Mouse (Mus musculus) neutrophil, adult 59 days (primary cell): Measurements from ENCODE around the gene Spink2. TPM values are rescaled to one million over a fixed set of nuclear protein-coding genes. Genes with fewer than 3 reads are reported as not detected.

Experiments
- total RNA-seq, 2 experiments: library from RNA; stranded (reverse); gene quantifications; 1 replicate in 1 of 2; 2 replicates in 1 of 2; pipeline ENCODE4 v1.2.4; 2023

The Spink2 gene
- total RNA-seq, result 10 to 100 TPM in 1 of 2 experiments, 1 to 10 TPM in 1; 6.7 to 12.5 TPM

GRCm38 (mm10) chr5:77211236-77211635 is at the start of gene Spink2:
Spink2 (minus strand) TSS chr5:77211471.

Other genes with a start within 250 kb of the Spink2 start
- gene Srp72, start 236.8 kb downstream of the Spink2 start, total RNA-seq, result 100 to 1,000 TPM in 1 of 2 experiments, 10 to 100 TPM in 1; 69.1 to 102 TPM
- not detected for gene Arl9, start 207.4 kb downstream of the Spink2 start, total RNA-seq
- gene Thegl, start 195.4 kb downstream of the Spink2 start, total RNA-seq, result under 1 TPM in 1 of 2 experiments, not detected in 1; 0.37 TPM
- 10 to 100 TPM; 39.3 to 46.0 TPM for gene Hopx, start 96.3 kb downstream of the Spink2 start, total RNA-seq
- 10 to 100 TPM; 22.9 to 24.9 TPM for gene Rest, start 54.0 kb upstream of the Spink2 start, total RNA-seq
- gene Noa1, start 98.6 kb upstream of the Spink2 start, total RNA-seq, result 10 to 100 TPM in 1 of 2 experiments, 1 to 10 TPM in 1; 9.2 to 11.5 TPM
- gene Polr2b, start 98.7 kb upstream of the Spink2 start, total RNA-seq, result 10 to 100 TPM; 32.2 to 35.3 TPM
- gene Igfbp7, start 196.6 kb upstream of the Spink2 start, total RNA-seq, result 1 to 10 TPM; 1.8 to 1.9 TPM